Mouse (Mus musculus): Measurements from ENCODE around the gene Arhgap33.
A peak's percentile ranks its signal among the peaks of the same experiment; 100 is the strongest.

Gene Arhgap33

GRCm38 (mm10) chr7:30534633-30535577, at the start of gene Arhgap33:
Gene Arhgap33, minus strand, starts transcription at chr7:30535060.
- DNase-seq (ENCODE audit: low spot score): peak; percentile 96

GRCm38 (mm10) chr7:30584339-30584738, 49.5 kb upstream of the Arhgap33 start:
- no peak for DNase-seq (ENCODE audit: low spot score)

- DNase-seq (ENCODE audit: low spot score): no peak
These were observed 46.7 kb upstream of the Arhgap33 start for GRCm38 (mm10) chr7:30581547-30581946.

- no peak for DNase-seq (ENCODE audit: low spot score)
These were observed 45.1 kb upstream of the Arhgap33 start for GRCm38 (mm10) chr7:30579950-30580349.

- no peak for DNase-seq (ENCODE audit: low spot score)
These were observed 38.1 kb upstream of the Arhgap33 start for GRCm38 (mm10) chr7:30572969-30573368.

GRCm38 (mm10) chr7:30572389-30572788, 37.5 kb upstream of the Arhgap33 start:
- no peak for DNase-seq (ENCODE audit: low spot score)

- no peak for DNase-seq (ENCODE audit: low spot score)
These were observed 32.7 kb upstream of the Arhgap33 start for GRCm38 (mm10) chr7:30567555-30567954.

GRCm38 (mm10) chr7:30566033-30566432, 31.2 kb upstream of the Arhgap33 start:
- no peak for DNase-seq (ENCODE audit: low spot score)

- DNase-seq (ENCODE audit: low spot score): no peak
These were observed 30.2 kb upstream of the Arhgap33 start, which contains the start of gene Igflr1 for GRCm38 (mm10) chr7:30564970-30565571. Gene Igflr1, plus strand, starts transcription at chr7:30565427.

GRCm38 (mm10) chr7:30563906-30564280, 29.0 kb upstream of the Arhgap33 start:
- DNase-seq (ENCODE audit: low spot score): no peak

- peak; percentile 93 for DNase-seq (ENCODE audit: low spot score)
These were observed 28.5 kb upstream of the Arhgap33 start, which contains the start of the genes U2af1l4, Gm49396 and Psenen for GRCm38 (mm10) chr7:30563117-30563905. Gene U2af1l4, plus strand, starts transcription at chr7:30563301. Gene Gm49396, plus strand, starts transcription at chr7:30563344. Gene Psenen, minus strand, starts transcription at chr7:30563627.

- DNase-seq (ENCODE audit: low spot score): no peak
These were observed 27.8 kb upstream of the Arhgap33 start for GRCm38 (mm10) chr7:30562526-30563116.

- DNase-seq (ENCODE audit: low spot score): no peak
These were observed 25.4 kb upstream of the Arhgap33 start for GRCm38 (mm10) chr7:30560296-30560695.

GRCm38 (mm10) chr7:30559443-30559954, 24.6 kb upstream of the Arhgap33 start, which contains the start of gene Lin37:
Gene Lin37, minus strand, starts transcription at chr7:30559838.
- DNase-seq (ENCODE audit: low spot score): peak; percentile 98

GRCm38 (mm10) chr7:30558656-30559442, 24.0 kb upstream of the Arhgap33 start:
- no peak for DNase-seq (ENCODE audit: low spot score)

GRCm38 (mm10) chr7:30557901-30558514, 23.1 kb upstream of the Arhgap33 start:
- DNase-seq (ENCODE audit: low spot score): no peak

- no peak for DNase-seq (ENCODE audit: low spot score)
These were observed 22.2 kb upstream of the Arhgap33 start for GRCm38 (mm10) chr7:30556894-30557536.

GRCm38 (mm10) chr7:30553810-30554584, 19.1 kb upstream of the Arhgap33 start:
- DNase-seq (ENCODE audit: low spot score): no peak

Data from left cerebral cortex, adult 11 months (tissue).